Mouse (Mus musculus): ENCODE data around the gene Tdpoz3. TPM values are rescaled to one million over a fixed set of nuclear protein-coding genes. Genes with fewer than 3 reads are reported as not detected.
"Not testable (repeated sequence)": the region's sequence is repeated elsewhere in the genome, so short reads cannot be mapped to it uniquely, and the experiment has no call there.

The Tdpoz3 gene
- total RNA-seq (2015; ENCODE audit: low replicate concordance) (not detected in 2 replicates), total RNA-seq (2017; ENCODE audit: low replicate concordance) (not detected in 2 replicates)

DNA sequence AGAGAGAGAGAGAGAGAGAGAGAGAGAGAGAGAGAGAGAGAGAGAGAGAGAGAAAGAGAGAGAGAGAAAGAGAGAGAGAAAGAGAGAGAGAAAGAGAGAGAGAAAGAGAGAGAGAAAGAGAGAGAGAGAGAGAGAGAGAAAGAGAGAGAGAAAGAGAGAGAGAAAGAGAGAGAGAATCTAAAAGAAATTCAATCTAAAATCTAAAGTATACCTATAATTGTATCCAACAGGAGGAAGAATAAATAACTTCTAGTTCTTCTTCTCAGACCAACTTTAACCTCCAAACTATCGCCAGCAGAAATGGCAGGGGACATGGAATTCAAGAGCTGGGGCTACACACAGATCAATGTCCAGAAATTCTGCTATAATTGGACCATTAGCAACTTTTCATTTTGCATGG is at the start of gene Tdpoz3:
Gene Tdpoz3 (plus strand): TSS at position 301 of the 400 bp plus-strand sequence.
- not testable (repeated sequence) for ATAC-seq (replicated peaks; ENCODE audit: low FRiP score, poor library complexity, severe bottlenecking)

DNA sequence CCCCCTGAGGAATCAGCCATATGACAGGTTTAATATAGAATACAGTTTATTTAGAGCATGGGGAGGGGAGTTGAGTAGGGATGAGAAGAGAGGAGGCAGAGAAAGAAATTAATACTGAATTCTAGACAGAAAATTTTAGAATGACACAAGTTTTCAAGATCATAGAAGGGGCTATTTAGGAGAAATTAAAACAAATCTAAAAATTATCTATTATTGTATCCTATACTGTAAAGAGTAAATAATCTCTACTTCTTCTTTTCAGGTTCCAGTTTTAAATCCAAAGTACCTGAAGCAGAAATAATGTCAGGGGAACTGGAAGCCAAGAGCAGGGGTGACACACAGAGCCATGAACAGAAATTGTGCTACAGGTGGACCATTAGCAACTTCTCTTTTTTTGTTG is 29.7 kb upstream of the Tdpoz3 start, which contains the start of gene Tdpoz4:
Gene Tdpoz4 (plus strand): TSS at position 301 of the 400 bp plus-strand sequence.
- ATAC-seq (replicated peaks; ENCODE audit: low FRiP score, poor library complexity, severe bottlenecking) = not testable (repeated sequence)

- ATAC-seq (replicated peaks; ENCODE audit: low FRiP score, poor library complexity, severe bottlenecking) = not testable (repeated sequence)
These were observed 12.5 kb upstream of the Tdpoz3 start for GRCm38 (mm10) chr3:93813341-93813740.

DNA sequence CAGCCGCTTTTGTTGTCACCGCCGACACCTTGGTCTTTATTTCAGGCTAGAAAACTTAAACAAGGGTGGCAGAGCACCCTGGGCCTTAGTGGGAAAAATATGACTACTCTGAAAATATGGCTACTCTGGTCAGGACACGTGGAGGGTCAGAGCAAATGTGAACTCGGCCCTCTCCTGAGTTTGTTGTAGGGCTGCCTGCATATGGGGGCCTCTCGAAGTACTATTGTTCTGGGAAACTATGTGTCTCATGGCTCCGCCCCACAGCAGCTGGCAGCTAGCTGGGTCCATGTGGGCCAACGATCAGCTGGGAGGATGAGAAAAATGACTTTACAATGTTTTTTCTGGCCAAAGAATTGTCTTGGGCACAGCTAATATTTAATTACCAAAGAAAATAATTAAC is 33.1 kb downstream of the Tdpoz3 start:
- ATAC-seq (replicated peaks; ENCODE audit: low FRiP score, poor library complexity, severe bottlenecking) = not testable (repeated sequence)

- ATAC-seq (replicated peaks; ENCODE audit: low FRiP score, poor library complexity, severe bottlenecking) = not testable (repeated sequence)
These were observed 44.8 kb downstream of the Tdpoz3 start for GRCm38 (mm10) chr3:93870635-93871034.

Other genes starting within 250 kb of the Tdpoz3 start
- not detected in 2 replicates for gene Tdpoz2, start 173.3 kb upstream of the Tdpoz3 start, total RNA-seq (2015; ENCODE audit: low replicate concordance)
- not detected in 2 replicates for gene Tdpoz2, start 173.3 kb upstream of the Tdpoz3 start, total RNA-seq (2017; ENCODE audit: low replicate concordance)
- not detected in 2 replicates for gene Tdpoz1, start 149.7 kb upstream of the Tdpoz3 start, total RNA-seq (2015; ENCODE audit: low replicate concordance)
- not detected in 2 replicates for gene Tdpoz1, start 149.7 kb upstream of the Tdpoz3 start, total RNA-seq (2017; ENCODE audit: low replicate concordance)
- not detected in 2 replicates for gene Gm37596, start 132.9 kb upstream of the Tdpoz3 start, total RNA-seq (2015; ENCODE audit: low replicate concordance)
- not detected in 2 replicates for gene Gm37596, start 132.9 kb upstream of the Tdpoz3 start, total RNA-seq (2017; ENCODE audit: low replicate concordance)
- gene Gm5773, start 53.0 kb upstream of the Tdpoz3 start, total RNA-seq (2015; ENCODE audit: low replicate concordance) = not detected in 2 replicates
- gene Gm5773, start 53.0 kb upstream of the Tdpoz3 start, total RNA-seq (2017; ENCODE audit: low replicate concordance) = not detected in 2 replicates
- gene Tdpoz4, start 29.6 kb upstream of the Tdpoz3 start, total RNA-seq (2015; ENCODE audit: low replicate concordance) = not detected in 2 replicates
- gene Tdpoz4, start 29.6 kb upstream of the Tdpoz3 start, total RNA-seq (2017; ENCODE audit: low replicate concordance) = not detected in 2 replicates
- gene Gm9117, start 117.5 kb downstream of the Tdpoz3 start, total RNA-seq (2015; ENCODE audit: low replicate concordance) = not detected in 2 replicates
- gene Gm9117, start 117.5 kb downstream of the Tdpoz3 start, total RNA-seq (2017; ENCODE audit: low replicate concordance) = not detected in 2 replicates
- not detected in 2 replicates for gene Tdpoz5, start 135.3 kb downstream of the Tdpoz3 start, total RNA-seq (2015; ENCODE audit: low replicate concordance)
- gene Tdpoz5, start 135.3 kb downstream of the Tdpoz3 start, total RNA-seq (2017; ENCODE audit: low replicate concordance) = not detected in 2 replicates
- gene Gm9125, start 228.9 kb downstream of the Tdpoz3 start, total RNA-seq (2015; ENCODE audit: low replicate concordance) = not detected in 2 replicates
- gene Gm9125, start 228.9 kb downstream of the Tdpoz3 start, total RNA-seq (2017; ENCODE audit: low replicate concordance) = not detected in 2 replicates
- gene Gm10697, start 246.6 kb downstream of the Tdpoz3 start, total RNA-seq (2015; ENCODE audit: low replicate concordance) = not detected in 2 replicates
- gene Gm10697, start 246.6 kb downstream of the Tdpoz3 start, total RNA-seq (2017; ENCODE audit: low replicate concordance) = not detected in 2 replicates

All from erythroblast, adult 5-6 weeks (primary cell).